Mouse (Mus musculus) spleen, adult 2 months (tissue): ENCODE data around the gene Fgfr2.

Source experiments
- CTCF ChIP-seq: fragments of 200-500 bp; IDR thresholded peaks from 2 replicates; pipeline ENCODE4 v1.5.1; 2011; ENCODE audit warnings: mild to moderate bottlenecking, inconsistent platforms; ENCODE audit not compliant: insufficient read depth, insufficient read length, insufficient replicate concordance; ENCODE audit errors: extremely low read depth
- POLR2A ChIP-seq: fragments of 200-500 bp; IDR thresholded peaks from 2 replicates; pipeline ENCODE4 v1.6.1; 2011; ENCODE audit warnings: low read depth, low read length, inconsistent platforms

DNA sequence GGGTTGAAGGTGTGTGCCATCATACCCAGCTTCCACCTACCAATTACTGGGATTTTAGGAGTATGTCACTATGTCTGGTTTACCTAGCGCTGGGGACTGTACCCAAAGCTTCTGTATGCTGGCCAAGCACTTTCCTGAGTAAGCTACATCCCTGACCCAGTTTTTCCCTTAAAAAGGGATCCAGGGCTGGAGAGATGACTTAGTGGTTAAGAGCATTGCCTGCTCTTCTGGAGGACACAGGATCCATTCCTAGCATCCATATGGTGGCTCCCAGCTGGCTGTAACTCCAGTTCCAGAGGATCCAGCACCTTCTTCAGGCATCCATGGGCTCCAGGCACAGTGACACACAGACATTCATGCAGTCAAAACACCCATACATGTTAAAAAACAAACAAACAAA, 476.6 kb downstream of the Fgfr2 start:
- TF ChIP-seq POLR2A (no peak), CTCF (no peak)
